Mouse (Mus musculus) left cerebral cortex, adult 2 months (tissue): ENCODE measurements around the gene Mettl26. TPM values are rescaled to one million over a fixed set of nuclear protein-coding genes. Genes with fewer than 3 reads are reported as not detected.
A peak's percentile ranks its signal among the peaks of the same experiment; 100 is the strongest.

Experiments
- DNase-seq, 2 experiments: peaks; one replicate each; pipeline ENCODE4 v3.0.0; 2021 to 2022; ENCODE audit warnings: low spot score in 2 of 2, mixed read lengths in 1 of 2; ENCODE audit errors: extremely low spot score in 1 of 2
- H3K27ac ChIP-seq: fragments of 200-600 bp; 2 replicates; pipeline ENCODE4 v1.8.1; 2022
- H3K4me3 ChIP-seq: fragments of 200-600 bp; 2 replicates; pipeline ENCODE4 v1.8.1; 2022
- CTCF ChIP-seq: fragments of 200-600 bp; IDR thresholded peaks from 2 replicates; pipeline ENCODE4 v1.8.1; 2022; ENCODE audit warnings: antibody characterized with exemption, mild to moderate bottlenecking, moderate library complexity
- intact Hi-C: fragments of 180-260 bp; cut with DNase I; formaldehyde crosslinking; loops from one replicate; pipeline ENCODE4 v1.15.1; 2025
- long read RNA-seq, 2 experiments: library from polyadenylated mRNA; stranded (forward); transcript quantifications; one replicate each; pipeline ENCODE4 v2.0.0; 2021; ENCODE audit warnings: borderline mapping rate in 2 of 2
- total RNA-seq, 2 experiments: library from RNA; stranded (reverse); gene quantifications; 2 replicates each; pipeline ENCODE4 v1.2.3; 2021

Gene Mettl26
- total RNA-seq = 10 to 100 TPM; 37.8 to 38.1 TPM
- long read RNA-seq, experiment 1, transcript Mettl26-204 (5 exons, 1,026 nt) = minor isoform, 5 of 27 reads
- long read RNA-seq, experiment 1, transcript Mettl26-201 (6 exons, 1,243 nt) = major isoform, 11 of 27 reads
- long read RNA-seq, experiment 1, partial matches to known transcripts = 3 of 27 reads
- long read RNA-seq, experiment 1, other reads (novel, unspliced or antisense) = 6 of 27 reads
- long read RNA-seq, experiment 2, transcript Mettl26-201 (6 exons, 1,243 nt) = minor isoform, 6 of 24 reads
- long read RNA-seq, experiment 2, transcript Mettl26-204 (5 exons, 1,026 nt) = major isoform, 10 of 24 reads
- long read RNA-seq, experiment 2, partial matches to known transcripts = 5 of 24 reads
- long read RNA-seq, experiment 2, other reads (novel, unspliced or antisense) = 3 of 24 reads

- DNase-seq = peak; percentile 93 to 99
- peak within 1 kb of the TSS; percentile 77 for H3K4me3 ChIP-seq
- intact Hi-C loops = loop anchor here (5.0 kb wide), 1 partner anchor 43 kb away; the partner anchor contains the start of gene Rab40c
- peak; percentile 18 for TF ChIP-seq CTCF
- peak within 1 kb of the TSS; percentile 88 for H3K27ac ChIP-seq
These were observed at the start of gene Mettl26 for GRCm38 (mm10) chr17:25874721-25875170. Mettl26 (plus strand) TSS chr17:25875074.

- intact Hi-C loops = no loop called here
- no peak overlapping the region for H3K27ac ChIP-seq
- TF ChIP-seq CTCF = no peak
- H3K4me3 ChIP-seq = no peak overlapping the region
- no peak for DNase-seq
These were observed 49.6 kb upstream of the Mettl26 start for GRCm38 (mm10) chr17:25825311-25825710.

- intact Hi-C loops = no loop called here
- no peak overlapping the region for H3K27ac ChIP-seq
- H3K4me3 ChIP-seq = no peak overlapping the region
- no peak for DNase-seq
- TF ChIP-seq CTCF = no peak
These were observed 48.8 kb upstream of the Mettl26 start for GRCm38 (mm10) chr17:25825984-25826570.

- H3K27ac ChIP-seq = no peak overlapping the region
- no peak overlapping the region for H3K4me3 ChIP-seq
- intact Hi-C loops = no loop called here
- no peak for TF ChIP-seq CTCF
- no peak for DNase-seq
These were observed 47.9 kb upstream of the Mettl26 start for GRCm38 (mm10) chr17:25827011-25827410.

- H3K27ac ChIP-seq = no peak overlapping the region
- no peak for TF ChIP-seq CTCF
- H3K4me3 ChIP-seq = no peak overlapping the region
- no peak for DNase-seq
- intact Hi-C loops = no loop called here
These were observed 47.2 kb upstream of the Mettl26 start for GRCm38 (mm10) chr17:25827546-25828222.

GRCm38 (mm10) chr17:25828223-25828594, 46.7 kb upstream of the Mettl26 start:
- intact Hi-C loops = no loop called here
- no peak for TF ChIP-seq CTCF
- DNase-seq = no peak
- peak overlapping the region; percentile 95 for H3K27ac ChIP-seq
- H3K4me3 ChIP-seq = peak overlapping the region; percentile 67

GRCm38 (mm10) chr17:25828712-25829557, 45.9 kb upstream of the Mettl26 start, which contains the start of gene Jmjd8:
Jmjd8 (plus strand) TSS chr17:25828867.
- peak within 1 kb of the TSS; percentile 67 for H3K4me3 ChIP-seq
- peak; percentile 82 to 85 for DNase-seq
- intact Hi-C loops = no loop called here
- peak; percentile 51 for TF ChIP-seq CTCF
- H3K27ac ChIP-seq = peak within 1 kb of the TSS; percentile 95

GRCm38 (mm10) chr17:25829558-25830017, 45.3 kb upstream of the Mettl26 start:
- Histone ChIP-seq H3K4me3 (peak overlapping the region; percentile 67), H3K27ac (peak overlapping the region; percentile 95)
- intact Hi-C loops = no loop called here
- no peak for TF ChIP-seq CTCF
- no peak for DNase-seq

- no peak for TF ChIP-seq CTCF
- DNase-seq = no peak
- no peak overlapping the region for H3K27ac ChIP-seq
- intact Hi-C loops = no loop called here
- peak overlapping the region; percentile 67; the same call in 1 of the 2 replicates for H3K4me3 ChIP-seq
These were observed 44.6 kb upstream of the Mettl26 start for GRCm38 (mm10) chr17:25830200-25830753.

GRCm38 (mm10) chr17:25830806-25831431, 44.0 kb upstream of the Mettl26 start:
- intact Hi-C loops = no loop called here
- H3K27ac ChIP-seq = no peak overlapping the region
- DNase-seq = no peak
- peak overlapping the region; percentile 72; the same call in 1 of the 2 replicates for H3K4me3 ChIP-seq
- no peak for TF ChIP-seq CTCF
